Mouse (Mus musculus) adrenal gland, postnatal 14 days (tissue): ENCODE data around the gene Bola3. TPM values are rescaled to one million over a fixed set of nuclear protein-coding genes. Genes with fewer than 3 reads are reported as not detected.

ENCODE experiments used
- DNase-seq: peaks from one replicate; pipeline ENCODE4 v3.0.0; 2021; ENCODE audit warnings: mixed read lengths
- total RNA-seq: library from RNA; stranded (reverse); gene quantifications from 2 replicates; pipeline ENCODE4 v1.2.3, GENCODE M21; 2021

Gene Bola3
- total RNA-seq, 1 experiment from 2014 or later, result 261 TPM

GRCm38 (mm10) chr6:83347916-83348315, 1.0 kb upstream of the Bola3 start:
- DNase-seq, result no peak

- peak; percentile 96 for DNase-seq
Measured at GRCm38 (mm10) chr6:83349274-83349958, 469 bp downstream of the Bola3 start.

- no peak for DNase-seq
Measured at GRCm38 (mm10) chr6:83350172-83350571, 1.2 kb downstream of the Bola3 start.

- DNase-seq, result no peak
Measured at GRCm38 (mm10) chr6:83350851-83351405, 2.0 kb downstream of the Bola3 start.

- DNase-seq, result no peak
Measured at GRCm38 (mm10) chr6:83351490-83352160, 2.7 kb downstream of the Bola3 start.

- no peak for DNase-seq
Measured at GRCm38 (mm10) chr6:83352666-83353410, 3.9 kb downstream of the Bola3 start.

- DNase-seq, result peak; percentile 49
Measured at GRCm38 (mm10) chr6:83354856-83355781, 6.2 kb downstream of the Bola3 start.

- DNase-seq, result peak; percentile 92
Measured at GRCm38 (mm10) chr6:83356569-83357138, 7.7 kb downstream of the Bola3 start.

GRCm38 (mm10) chr6:83357436-83357835, 8.5 kb downstream of the Bola3 start:
- no peak for DNase-seq

GRCm38 (mm10) chr6:83361523-83362248, 12.7 kb downstream of the Bola3 start:
- DNase-seq, result no peak

GRCm38 (mm10) chr6:83363075-83363474, 14.1 kb downstream of the Bola3 start:
- no peak for DNase-seq

- no peak for DNase-seq
Measured at GRCm38 (mm10) chr6:83370316-83370965, 21.5 kb downstream of the Bola3 start.

- DNase-seq, result no peak
Measured at GRCm38 (mm10) chr6:83371350-83371749, 22.4 kb downstream of the Bola3 start.

GRCm38 (mm10) chr6:83373704-83374300, 24.9 kb downstream of the Bola3 start:
- DNase-seq, result no peak

GRCm38 (mm10) chr6:83381510-83382491, 32.9 kb downstream of the Bola3 start:
- peak; percentile 40 for DNase-seq

- no peak for DNase-seq
Measured at GRCm38 (mm10) chr6:83385569-83386090, 36.7 kb downstream of the Bola3 start.

GRCm38 (mm10) chr6:83392166-83392780, 43.3 kb downstream of the Bola3 start:
- DNase-seq, result no peak

GRCm38 (mm10) chr6:83394122-83394521, 45.2 kb downstream of the Bola3 start:
- no peak for DNase-seq
